Mouse (Mus musculus) neutrophil, adult 5-6 weeks (primary cell): ENCODE results near the gene Slc52a3. TPM values are rescaled to one million over a fixed set of nuclear protein-coding genes. Genes with fewer than 3 reads are reported as not detected.

Source experiments
- ATAC-seq: fragments of 151-379, 151-347 bp; 2 replicates; pipeline ENCODE4 v1.8.0; 2017; ENCODE audit warnings: mild to moderate bottlenecking, moderate TSS enrichment; ENCODE audit not compliant: insufficient number of reproducible peaks, poor library complexity, low FRiP score, severe bottlenecking; ENCODE audit errors: extremely low read depth
- total RNA-seq: library from RNA; stranded (forward); fragments of 200-1000 nt; gene quantifications from 2 replicates; pipeline ENCODE4 v1.2.3, GENCODE M21; 2017

The Slc52a3 gene
- total RNA-seq, 1 experiment from 2014 or later = 1.4 TPM

DNA sequence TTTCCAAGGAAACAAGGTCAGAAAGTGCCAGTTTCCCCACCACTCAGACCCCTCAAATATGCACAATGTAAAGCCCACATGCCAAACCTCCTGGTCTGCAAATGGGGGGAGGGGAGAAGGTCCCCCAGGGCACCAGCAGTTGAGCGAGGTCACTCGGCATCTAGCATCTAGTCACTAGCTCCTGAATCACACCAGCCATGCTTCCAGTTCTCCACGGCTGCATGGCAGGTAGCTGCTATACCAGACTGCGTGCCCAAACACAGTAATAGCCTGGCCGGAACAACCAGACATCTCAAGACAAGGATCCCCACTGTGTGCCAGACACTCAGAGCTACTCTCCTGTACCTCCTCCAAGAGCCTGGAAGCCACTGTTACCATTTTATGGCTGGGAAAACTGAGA is 24.6 kb upstream of the Slc52a3 start:
- no peak for ATAC-seq

DNA sequence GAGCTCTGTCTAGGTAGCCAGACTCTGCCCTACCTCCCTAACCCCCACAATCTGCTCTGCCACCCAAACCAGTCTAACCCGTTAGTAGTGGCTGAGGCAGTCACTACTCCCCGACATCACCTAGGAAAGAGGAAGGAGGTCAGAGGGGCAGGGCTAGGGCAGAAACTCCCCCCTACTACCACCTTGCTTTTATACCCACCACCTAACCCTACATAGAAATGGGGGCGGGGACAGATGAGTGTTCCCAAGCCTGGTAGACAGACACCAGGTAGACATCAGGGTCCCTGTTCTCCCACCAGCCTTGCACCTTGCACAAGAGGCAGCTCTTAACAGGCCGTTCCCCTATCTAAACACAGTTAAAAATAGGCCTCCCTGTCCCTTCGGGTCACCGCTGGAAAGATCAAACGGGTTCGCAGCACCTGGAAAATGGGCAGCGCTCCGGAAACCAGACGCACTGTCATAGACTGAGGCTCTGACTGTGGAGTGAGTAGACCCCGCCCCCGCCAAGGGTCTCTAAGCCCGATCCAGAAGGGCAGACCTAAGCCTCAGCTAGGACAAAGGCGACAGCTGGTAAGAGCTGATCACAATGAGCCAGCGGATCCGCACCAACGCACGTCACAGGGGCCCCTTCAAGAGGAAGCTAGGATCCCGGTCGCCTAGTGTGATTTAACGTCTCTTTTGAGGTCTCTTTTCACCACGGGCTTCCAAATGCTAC is 23.3 kb upstream of the Slc52a3 start:
- peak; percentile 52 for ATAC-seq

DNA sequence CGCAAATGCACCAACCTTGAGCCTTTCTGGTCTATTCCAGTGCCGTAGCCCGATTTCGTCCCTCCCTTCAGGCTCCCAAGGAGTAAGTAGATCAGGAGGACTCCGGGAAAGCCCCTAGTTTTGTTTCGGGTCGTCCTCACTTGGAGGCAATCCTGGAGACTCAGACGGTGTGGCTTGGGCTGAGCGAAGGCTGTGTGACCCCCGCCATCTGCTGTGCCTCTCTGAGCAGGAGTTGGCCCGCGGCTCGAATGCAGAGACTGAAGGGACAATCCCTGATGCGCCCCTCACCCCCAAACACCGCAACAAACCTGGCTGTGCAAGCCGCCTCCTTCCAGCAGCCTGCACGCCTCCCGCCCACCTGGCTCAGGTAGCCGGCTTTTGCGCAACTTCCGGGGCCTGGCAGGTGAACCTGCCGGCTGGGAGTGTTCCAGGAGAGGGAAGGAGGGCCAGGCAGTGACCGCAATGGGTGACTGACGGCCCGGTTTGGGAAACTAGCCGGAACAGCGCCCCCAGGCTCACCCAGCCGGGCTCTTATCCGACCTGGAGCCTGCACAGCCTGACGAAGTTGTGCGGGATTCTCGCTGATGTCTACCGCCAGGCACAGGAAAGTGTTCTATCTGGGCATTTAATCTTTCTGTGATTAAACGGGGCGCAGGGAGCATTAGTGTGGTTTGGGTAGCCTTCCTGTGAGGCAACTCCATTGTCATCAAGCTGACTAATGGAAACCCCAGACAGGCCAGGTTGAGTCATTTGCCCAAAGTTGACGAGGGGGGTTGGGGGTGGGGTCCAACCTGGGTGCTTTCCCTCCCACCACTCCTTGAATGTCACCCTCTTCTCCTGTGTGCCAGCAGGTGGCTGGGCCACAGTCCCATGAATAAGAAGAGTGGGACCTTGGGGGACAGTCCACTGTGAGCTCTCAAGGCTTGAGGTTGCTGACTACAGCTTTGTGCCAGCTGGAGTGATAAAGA is 22.4 kb upstream of the Slc52a3 start:
- ATAC-seq = peak; percentile 39

DNA sequence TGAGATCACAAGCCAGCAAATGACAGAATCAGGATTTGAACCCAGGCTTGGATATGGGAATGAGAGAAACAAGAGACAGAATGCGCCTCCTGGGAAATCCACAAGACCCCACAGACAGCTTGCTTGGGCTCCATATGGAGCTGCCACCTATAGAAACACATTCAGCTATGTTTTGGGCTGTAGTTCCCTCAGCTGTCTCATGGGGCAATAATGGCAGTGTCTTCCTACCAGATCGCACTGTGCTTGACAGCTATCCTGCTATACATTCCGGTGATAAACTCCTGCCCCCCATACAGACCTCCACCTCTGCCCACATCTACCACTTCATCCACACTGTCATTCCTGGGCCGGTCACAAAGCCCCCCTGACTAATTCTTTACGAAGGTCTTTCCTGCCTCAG is 21.0 kb upstream of the Slc52a3 start:
- no peak for ATAC-seq

DNA sequence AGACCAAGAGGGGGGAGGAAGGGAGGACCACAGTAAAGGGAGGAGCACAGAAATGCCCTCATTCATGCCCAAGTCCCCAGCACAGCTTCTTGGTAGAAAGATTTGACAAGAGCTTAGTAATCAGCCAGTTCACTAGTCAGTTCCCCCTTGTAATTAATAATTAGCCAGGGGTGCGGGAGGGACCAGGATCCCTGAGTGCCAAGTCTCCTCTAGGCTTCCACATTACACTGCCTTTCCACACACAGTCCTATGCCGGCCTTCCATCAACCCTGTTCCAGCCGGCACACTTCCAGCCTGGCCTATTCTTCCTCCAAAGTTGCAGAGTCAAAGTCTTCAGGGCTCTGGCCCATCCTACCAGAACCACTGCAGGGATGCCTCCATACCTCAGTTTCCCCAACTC is 20.2 kb upstream of the Slc52a3 start:
- ATAC-seq = no peak

DNA sequence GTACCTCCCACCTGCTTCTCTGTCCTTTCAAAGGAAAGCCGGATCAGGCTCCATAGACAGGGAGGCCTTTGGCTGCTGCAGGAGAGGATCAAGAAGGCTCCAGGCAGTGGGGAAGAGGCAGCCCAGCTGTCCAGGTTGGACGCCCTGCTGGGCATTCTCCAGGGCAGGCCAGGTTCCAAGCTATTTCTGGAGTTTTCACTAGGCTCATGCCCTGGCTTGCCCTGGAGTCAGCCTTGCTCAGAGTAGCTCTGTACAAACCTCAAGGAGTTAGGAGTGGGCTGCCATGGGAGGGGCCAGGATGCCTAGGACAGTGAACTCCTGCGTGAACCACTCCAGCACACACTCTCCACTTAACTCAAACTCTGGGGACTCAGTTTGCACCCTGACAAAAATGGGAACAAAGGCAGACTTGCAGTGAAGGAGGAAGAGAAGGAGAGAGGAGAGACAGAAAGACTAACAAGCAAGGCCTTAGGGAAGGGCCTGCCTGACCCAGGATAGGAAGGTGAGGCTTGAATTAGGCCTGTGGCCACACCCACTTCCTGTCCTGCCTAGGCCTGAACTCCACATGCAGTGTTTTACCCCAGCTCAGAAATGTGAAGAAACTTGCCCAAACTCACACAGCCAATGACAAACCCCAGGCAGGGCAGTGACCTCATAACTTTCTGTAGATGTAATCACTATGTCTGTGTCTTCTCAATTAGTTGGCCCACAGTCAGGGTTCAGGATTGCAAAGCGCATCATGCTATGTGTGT is 18.4 kb upstream of the Slc52a3 start:
- ATAC-seq = peak; percentile 11; the same call in 1 of the 2 replicates

DNA sequence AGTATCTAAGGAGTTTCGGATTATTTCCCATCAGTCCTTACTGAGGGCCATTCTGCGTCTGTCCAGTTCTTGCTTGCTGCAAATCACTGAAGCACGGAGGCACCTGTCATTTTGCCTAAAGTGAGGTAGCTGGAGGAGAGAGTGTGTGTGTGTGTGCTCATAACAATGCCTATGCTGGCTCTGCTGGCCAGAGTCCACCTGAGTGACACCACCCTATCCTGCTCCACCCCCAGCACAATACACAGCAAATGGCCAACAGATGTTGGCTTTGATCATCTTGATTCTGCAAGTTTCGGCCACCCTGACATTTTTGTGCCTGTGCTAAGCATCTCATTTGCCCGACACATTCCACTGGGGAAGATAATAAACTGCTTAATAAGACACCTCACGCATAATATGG is 17.8 kb upstream of the Slc52a3 start:
- no peak for ATAC-seq

DNA sequence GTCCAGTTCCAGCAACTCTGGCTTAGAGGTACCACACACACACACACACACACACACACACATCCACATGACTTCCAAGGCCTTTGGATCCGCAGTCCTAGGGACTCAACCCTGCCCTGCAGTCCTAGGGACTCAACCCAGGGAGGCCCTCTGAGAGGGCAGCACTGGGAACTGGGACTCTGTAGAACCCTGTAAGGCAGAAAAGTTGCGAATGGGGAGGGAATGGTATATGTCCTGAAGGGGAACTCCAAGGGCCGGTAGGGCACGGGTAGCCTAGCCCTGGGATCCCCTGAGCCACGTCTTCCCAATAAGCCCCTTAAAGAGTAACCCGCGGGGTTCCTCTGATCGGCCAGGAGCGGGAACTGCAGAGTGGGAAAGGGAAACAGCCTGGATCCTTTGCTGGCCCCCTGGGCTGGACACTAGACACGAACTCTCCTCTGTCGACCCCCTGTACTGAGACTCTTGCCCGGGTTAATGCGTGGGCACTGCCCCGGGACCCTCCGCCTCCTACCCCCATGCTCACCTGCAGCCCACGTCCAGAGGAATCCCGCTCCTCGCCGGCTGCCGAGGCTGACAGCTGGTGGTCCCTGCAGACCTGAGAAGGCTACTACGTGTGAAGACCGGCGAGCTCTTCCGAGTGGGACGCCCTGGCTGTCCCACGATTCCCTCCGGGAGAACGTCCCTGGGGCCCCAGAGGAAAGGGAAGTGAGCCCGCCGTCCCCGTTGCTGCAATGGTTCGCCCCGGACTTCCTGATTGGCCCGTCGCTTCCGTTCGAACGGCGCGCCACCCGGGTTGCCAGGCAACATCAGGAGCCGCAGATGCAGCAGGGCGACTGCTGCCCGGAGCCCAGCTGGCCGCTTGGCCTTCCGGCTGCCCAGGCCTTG is 16.6 kb upstream of the Slc52a3 start, which contains the start of gene Fam110a:
Gene Fam110a (minus strand): TSS at position 750 of the 885 bp plus-strand sequence.
- peak; percentile 85 for ATAC-seq

DNA sequence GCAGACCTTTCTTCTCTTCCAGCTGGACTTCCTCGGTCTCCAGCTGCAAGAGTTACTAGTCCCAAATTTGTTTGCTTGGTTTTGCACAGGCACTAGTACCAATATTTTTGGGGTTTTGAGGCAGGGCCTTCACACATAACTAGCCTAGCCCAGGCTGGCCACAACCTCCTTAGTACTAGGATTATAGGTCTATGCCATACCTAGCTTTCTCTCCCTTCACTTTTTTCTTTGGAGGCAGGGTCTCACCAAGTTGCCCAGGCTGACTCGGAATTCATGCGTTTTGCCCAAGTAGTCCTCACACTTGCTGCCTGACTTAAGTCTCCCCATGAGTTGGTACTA is 16.0 kb upstream of the Slc52a3 start:
- ATAC-seq = no peak

DNA sequence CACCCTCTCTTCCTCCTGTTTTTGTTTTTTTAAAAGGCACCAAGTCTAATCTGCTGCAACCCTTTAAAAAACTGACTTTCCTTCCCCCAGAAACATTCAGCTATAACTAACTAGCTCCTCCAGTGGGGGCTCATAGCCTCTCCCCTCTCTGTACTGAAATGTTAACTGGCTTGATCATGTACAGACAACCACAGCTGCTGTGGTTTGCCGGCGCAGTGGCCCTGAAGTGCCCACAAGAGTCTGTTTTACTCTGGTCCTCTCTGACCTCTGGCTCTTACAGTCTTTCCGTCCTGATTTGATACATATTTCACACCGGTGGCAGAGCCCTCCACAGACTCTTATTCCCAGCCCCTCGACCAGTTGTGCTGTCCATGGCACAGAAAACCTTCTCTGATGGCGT is 15.0 kb upstream of the Slc52a3 start:
- no peak for ATAC-seq

DNA sequence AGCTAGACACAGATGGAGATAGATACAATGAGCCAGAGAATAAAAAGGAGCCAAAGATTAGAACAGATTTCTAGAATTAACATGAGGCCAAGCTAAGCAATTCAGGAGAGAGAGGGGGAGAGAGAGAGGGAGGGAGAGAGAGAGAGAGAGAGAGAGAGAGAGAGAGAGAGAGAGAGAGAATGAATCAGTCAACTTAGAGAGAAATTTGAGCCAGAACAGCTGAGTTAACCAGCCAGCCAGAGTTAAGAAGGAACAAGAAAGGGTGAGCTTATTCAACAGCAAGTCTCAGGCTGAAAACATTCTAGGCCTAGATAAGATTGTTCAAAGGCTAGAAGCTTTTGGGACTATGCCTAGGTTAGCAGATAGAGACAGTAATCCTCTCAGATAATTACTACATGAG is 13.8 kb upstream of the Slc52a3 start:
- ATAC-seq = no peak

DNA sequence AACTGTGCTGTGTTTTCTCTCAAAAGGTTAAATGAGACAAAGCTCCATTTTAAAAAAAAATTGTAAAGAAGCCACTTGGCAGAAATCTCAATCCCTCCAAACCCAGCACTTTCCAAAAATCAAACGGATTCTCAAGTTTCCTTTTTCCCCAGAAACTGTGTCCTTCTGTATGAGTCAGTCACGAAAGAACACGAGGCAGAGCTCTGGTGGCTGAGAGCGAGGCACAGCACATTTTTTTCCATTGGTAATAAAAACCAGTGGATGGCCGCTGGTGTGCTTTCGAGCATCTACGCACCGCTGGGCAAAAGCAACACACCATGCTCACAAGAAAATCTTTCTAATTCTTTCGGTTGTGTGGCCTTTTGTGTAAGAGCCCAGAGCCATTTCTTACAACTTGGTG is 12.3 kb upstream of the Slc52a3 start:
- ATAC-seq = no peak

DNA sequence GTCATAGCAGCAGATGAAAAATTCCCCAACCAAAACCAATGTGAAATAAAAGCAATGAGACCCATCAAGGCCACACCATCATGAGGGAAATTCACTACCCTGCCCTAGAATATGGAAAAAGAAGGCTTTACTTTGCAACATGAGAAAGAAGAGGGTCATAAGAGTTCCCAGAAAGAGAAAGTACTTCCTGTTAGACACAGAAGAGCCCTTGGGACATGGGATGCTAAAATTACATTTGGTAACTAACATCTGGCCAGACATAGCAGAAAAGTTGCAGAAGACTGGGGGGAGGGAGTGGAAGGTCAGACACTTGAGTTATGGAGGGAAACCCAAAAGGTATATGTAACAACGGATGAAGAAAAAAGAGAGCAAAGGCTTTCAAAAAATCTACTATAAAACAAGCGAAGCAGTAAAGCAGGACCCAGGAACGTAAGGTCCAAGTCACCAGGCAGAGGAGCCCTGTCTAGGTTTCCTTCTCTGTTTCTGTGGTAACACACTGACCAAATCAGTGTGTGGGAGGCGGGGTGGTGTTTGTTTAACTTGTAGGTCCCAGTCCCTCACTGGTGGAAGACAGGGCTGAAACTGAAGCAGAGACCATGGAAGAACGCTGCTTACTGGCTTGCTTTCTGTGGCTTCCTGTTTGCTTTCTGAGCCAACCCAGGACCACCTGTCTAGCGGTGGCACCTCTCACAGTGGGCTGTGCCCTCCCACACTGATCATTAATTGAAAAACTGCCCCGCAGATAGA is 10.7 kb upstream of the Slc52a3 start:
- ATAC-seq = 0 out of 2 replicates have a peak, but pooled peaks have one; percentile 30

DNA sequence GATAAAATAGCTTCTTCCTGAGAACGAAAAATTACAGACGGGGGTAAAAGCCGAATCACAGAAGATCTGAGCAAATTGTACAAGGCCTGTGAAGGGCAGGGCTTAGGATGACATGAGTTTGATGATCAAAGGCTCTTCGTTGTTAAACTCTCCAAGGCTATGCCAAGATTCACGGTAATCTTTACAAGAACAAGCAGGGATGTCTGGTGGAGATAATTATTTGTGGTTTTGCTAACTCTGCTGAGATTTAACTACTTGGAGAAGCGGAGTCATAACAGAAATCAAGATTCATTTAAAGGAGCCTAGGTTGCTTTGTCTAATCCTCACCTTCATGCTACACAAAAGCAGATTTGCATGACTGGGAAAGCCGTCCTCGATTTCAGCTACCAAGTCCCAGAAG is 9.4 kb upstream of the Slc52a3 start:
- no peak for ATAC-seq

DNA sequence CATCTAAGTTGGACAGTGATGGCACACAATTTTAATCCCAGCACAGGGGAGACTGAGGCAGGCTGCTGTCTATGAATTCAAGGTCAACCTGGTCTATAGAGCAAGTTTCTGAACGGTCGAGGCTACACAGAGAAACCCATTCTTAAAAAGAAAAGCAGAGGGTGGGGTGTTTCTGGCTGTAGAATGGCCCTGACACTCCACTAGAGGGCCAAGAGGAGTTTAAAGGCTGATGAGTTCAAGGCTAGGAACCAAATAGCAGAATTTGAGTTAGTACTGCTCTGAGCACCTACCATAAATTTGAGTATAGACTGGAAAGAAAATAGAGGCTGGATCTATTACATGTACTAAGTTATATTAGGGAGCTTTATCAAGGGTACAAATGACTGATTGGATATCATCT is 7.3 kb upstream of the Slc52a3 start:
- no peak for ATAC-seq

DNA sequence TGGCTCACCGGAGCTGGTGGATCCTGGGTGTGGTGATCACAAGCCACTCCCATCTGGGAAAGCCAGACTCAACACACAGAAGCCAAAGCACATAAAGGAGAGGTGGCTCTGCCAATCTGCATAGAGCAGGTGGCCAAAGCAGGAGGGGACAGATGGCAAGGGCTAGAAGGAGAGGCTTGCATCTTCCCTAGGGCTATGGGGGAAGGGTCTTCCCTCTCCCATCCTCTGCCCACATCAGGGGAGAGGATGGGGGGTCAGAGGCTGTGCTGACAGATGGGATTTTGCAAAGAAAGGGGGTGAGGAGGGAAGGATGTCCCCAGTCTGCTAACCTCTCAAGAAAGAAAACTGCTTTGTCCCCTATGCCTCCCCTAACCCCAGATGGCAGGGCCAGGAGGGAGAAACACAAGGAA is 5.3 kb upstream of the Slc52a3 start:
- ATAC-seq = no peak

DNA sequence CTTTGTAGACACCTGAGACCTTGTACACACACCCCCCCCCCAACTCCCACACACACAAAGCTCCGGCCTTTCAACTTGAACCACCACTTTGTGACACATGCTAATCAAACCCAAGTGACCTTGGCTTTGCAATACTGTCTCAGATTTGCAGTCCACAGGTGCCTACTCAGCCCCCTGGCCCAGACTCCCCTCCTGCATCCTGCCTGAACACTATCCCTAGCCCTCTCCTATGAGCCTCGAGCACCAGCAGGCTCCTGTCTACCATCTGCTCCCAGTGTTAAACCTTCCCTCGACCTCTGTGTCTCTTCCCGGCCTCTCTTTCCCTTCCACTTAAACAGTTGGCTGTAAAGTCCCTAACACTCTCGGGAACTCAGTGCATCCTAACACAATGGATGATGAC is 4.9 kb upstream of the Slc52a3 start:
- no peak for ATAC-seq
